Mouse (Mus musculus) MEL (cell line): ENCODE measurements around the gene Urod. TPM values are rescaled to one million over a fixed set of nuclear protein-coding genes. Genes with fewer than 3 reads are reported as not detected.
A peak's percentile ranks its signal among the peaks of the same experiment; 100 is the strongest.

Experiments
- DNase-seq: peaks from one replicate; pipeline ENCODE4 v3.0.0; 2011; ENCODE audit warnings: low read depth, low spot score
- H3K27ac ChIP-seq: 2 replicates; pipeline ENCODE4 v1.5.1; 2012; ENCODE audit warnings: low read depth, mild to moderate bottlenecking, control low read depth, low read length, moderate library complexity; ENCODE audit not compliant: control insufficient read depth
- H3K27me3 ChIP-seq, 2 experiments: fragments of 150-350 bp in 1 of 2; sonication (generic) in 1 of 2; 2 replicates each; pipeline ENCODE4 v1.6.1; 2012; ENCODE audit warnings: low read length in 2 of 2, mild to moderate bottlenecking in 2 of 2, improper control_type of control experiment in 1 of 2, moderate library complexity in 1 of 2; ENCODE audit not compliant: insufficient read depth in 2 of 2, control insufficient read depth in 1 of 2
- H3K36me3 ChIP-seq, 2 experiments: 2 replicates each; pipeline ENCODE4 v1.6.1; 2012 to 2014; ENCODE audit warnings: low read length in 2 of 2, improper control_type of control experiment in 1 of 2, inconsistent platforms in 1 of 2, mild to moderate bottlenecking in 1 of 2; ENCODE audit not compliant: insufficient read depth in 2 of 2, control insufficient read depth in 1 of 2
- H3K4me1 ChIP-seq, 2 experiments: fragments of 150-350 bp in 1 of 2; sonication (generic) in 1 of 2; 2 replicates each; pipeline ENCODE4 v1.6.1; 2012; ENCODE audit warnings: low read length in 2 of 2, improper control_type of control experiment in 1 of 2, mild to moderate bottlenecking in 1 of 2; ENCODE audit not compliant: insufficient read depth in 2 of 2, control insufficient read depth in 1 of 2
- H3K4me3 ChIP-seq, 2 experiments: fragments of 150-350 bp in 1 of 2; sonication (generic) in 1 of 2; 2 replicates each; pipeline ENCODE4 v1.5.1; 2012; ENCODE audit warnings: low read depth in 2 of 2, low read length in 2 of 2, mild to moderate bottlenecking in 2 of 2, moderate library complexity in 2 of 2, control low read depth in 1 of 2, improper control_type of control experiment in 1 of 2; ENCODE audit not compliant: control insufficient read depth in 1 of 2, insufficient read depth in 1 of 2
- H3K79me2 ChIP-seq: 2 replicates; pipeline ENCODE4 v1.6.1; 2012; ENCODE audit warnings: mild to moderate bottlenecking, low read length, moderate library complexity; ENCODE audit not compliant: control insufficient read depth, poor library complexity, insufficient read depth
- H3K9ac ChIP-seq: 2 replicates; pipeline ENCODE4 v1.6.1; 2012; ENCODE audit warnings: low read depth, mild to moderate bottlenecking, control low read depth, low read length, moderate library complexity; ENCODE audit not compliant: control insufficient read depth, poor library complexity, severe bottlenecking
- H3K9me3 ChIP-seq: fragments of 150-350 bp; sonication (generic); replicated peaks from 2 replicates; pipeline ENCODE4 v1.6.1; 2012; ENCODE audit warnings: mild to moderate bottlenecking, low read length, improper control_type of control experiment, moderate library complexity; ENCODE audit not compliant: insufficient read depth
- BHLHE40 ChIP-seq: IDR thresholded peaks from 2 replicates; pipeline ENCODE4 v1.6.1; 2012; ENCODE audit warnings: low read depth, mild to moderate bottlenecking, inconsistent platforms, low read length, improper control_type of control experiment, borderline replicate concordance
- CHD1 ChIP-seq: IDR thresholded peaks from 2 replicates; pipeline ENCODE4 v1.6.1; 2012; ENCODE audit warnings: low read depth, mild to moderate bottlenecking, inconsistent platforms, low read length, improper control_type of control experiment
- E2F4 ChIP-seq: IDR thresholded peaks from 2 replicates; pipeline ENCODE4 v1.6.1; 2011; ENCODE audit warnings: low read depth, low read length, improper control_type of control experiment, borderline replicate concordance
- ELF1 ChIP-seq: IDR thresholded peaks from 2 replicates; pipeline ENCODE4 v1.6.1; 2014; ENCODE audit warnings: low read depth, mild to moderate bottlenecking, inconsistent platforms, low read length, improper control_type of control experiment, moderate library complexity
- ETS1 ChIP-seq: IDR thresholded peaks from 2 replicates; pipeline ENCODE4 v1.6.1; 2012; ENCODE audit warnings: low read depth, mild to moderate bottlenecking, inconsistent platforms, low read length, improper control_type of control experiment, moderate library complexity
- HCFC1 ChIP-seq: IDR thresholded peaks from 2 replicates; pipeline ENCODE4 v1.6.1; 2012; ENCODE audit warnings: low read depth, mild to moderate bottlenecking, inconsistent platforms, low read length, improper control_type of control experiment, moderate library complexity
- MXI1 ChIP-seq: IDR thresholded peaks from 2 replicates; pipeline ENCODE4 v1.6.1; 2011; ENCODE audit warnings: mild to moderate bottlenecking, low read depth, low read length, improper control_type of control experiment
- MYC ChIP-seq: IDR thresholded peaks from 2 replicates; pipeline ENCODE4 v1.6.1; 2011; ENCODE audit warnings: low read depth, mild to moderate bottlenecking, low read length, improper control_type of control experiment, moderate library complexity
- NELFE ChIP-seq: IDR thresholded peaks from 2 replicates; pipeline ENCODE4 v1.6.1; 2011; ENCODE audit warnings: low read depth, low read length, improper control_type of control experiment
- NRF1 ChIP-seq: IDR thresholded peaks from 2 replicates; pipeline ENCODE4 v1.6.1; 2014; ENCODE audit warnings: low read depth, mild to moderate bottlenecking, inconsistent platforms, low read length, improper control_type of control experiment, moderate library complexity; ENCODE audit not compliant: poor library complexity, insufficient read depth, severe bottlenecking
- POLR2A ChIP-seq, 2 experiments: IDR thresholded peaks; 2 replicates each; pipeline ENCODE4 v1.6.1; 2011 to 2012; ENCODE audit warnings: low read length in 2 of 2, mild to moderate bottlenecking in 2 of 2, control low read depth in 1 of 2, improper control_type of control experiment in 1 of 2, low read depth in 1 of 2, moderate library complexity in 1 of 2; ENCODE audit not compliant: control insufficient read depth in 1 of 2, insufficient read depth in 1 of 2, poor library complexity in 1 of 2
- POLR2AphosphoS2 ChIP-seq: IDR thresholded peaks from 2 replicates; pipeline ENCODE4 v1.6.1; 2011; ENCODE audit warnings: low read length, improper control_type of control experiment
- RAD21 ChIP-seq: IDR thresholded peaks from 2 replicates; pipeline ENCODE4 v1.6.1; 2011; ENCODE audit warnings: mild to moderate bottlenecking, low read depth, low read length, improper control_type of control experiment
- USF1 ChIP-seq: IDR thresholded peaks from 2 replicates; pipeline ENCODE4 v1.6.1; 2014; ENCODE audit warnings: low read depth, mild to moderate bottlenecking, inconsistent platforms, low read length, improper control_type of control experiment, moderate library complexity
- USF2 ChIP-seq, 2 experiments: IDR thresholded peaks; 2 replicates each; pipeline ENCODE4 v1.6.1; 2011 to 2012; ENCODE audit warnings: improper control_type of control experiment in 2 of 2, low read length in 2 of 2, borderline replicate concordance in 1 of 2, inconsistent platforms in 1 of 2, low read depth in 1 of 2, mild to moderate bottlenecking in 1 of 2; ENCODE audit not compliant: insufficient read depth in 1 of 2
- ZMIZ1 ChIP-seq: IDR thresholded peaks from 2 replicates; pipeline ENCODE4 v1.6.1; 2012; ENCODE audit warnings: low read depth, mild to moderate bottlenecking, inconsistent platforms, low read length, improper control_type of control experiment, moderate library complexity
- polyA plus RNA-seq, 2 experiments: library from polyadenylated mRNA; stranded (reverse) in 1 of 2; unstranded in 1 of 2; fragments of >175 nt in 1 of 2; fragments of >200 nt in 1 of 2; gene quantifications; 2 replicates each; pipeline versions ENCODE4 v1.2.1 to v1.2.4; 2012; ENCODE audit warnings: low replicate concordance in 2 of 2, low read depth in 1 of 2; ENCODE audit not compliant: insufficient read length in 2 of 2, insufficient read depth in 1 of 2, missing spikeins in 1 of 2
- total RNA-seq: library from RNA; depleted of rRNA; stranded (reverse); fragments of 300-350 nt; gene quantifications from 2 replicates; pipeline ENCODE4 v1.2.3, GENCODE M21; 2012

Gene Urod
- total and polyA plus RNA-seq, 3 experiments, result 108 to 645 (median 132) TPM

GRCm38 (mm10) chr4:116993672-116994621, at the start of gene Urod (continued):
- TF ChIP-seq E2F4, result no peak
- peak in 1 of 2 experiments; percentile 88; a peak in 2 of 4 replicates for TF ChIP-seq POLR2A (IDR thresholded peaks at IDR 0.05; ENCODE audit: control insufficient read depth in 1 of 2, insufficient read depth in 1 of 2, low read depth in 1 of 2, low read length in 2 of 2, poor library complexity in 1 of 2)

- H3K9ac ChIP-seq, result no peak overlapping the region
- H3K36me3 ChIP-seq, result peaks cover 2 to 11% of the 10 kb centered on the region in 2 experiments
- no peaks in the 10 kb centered on the region for H3K27me3 ChIP-seq
- no peaks in the 10 kb centered on the region for H3K9me3 ChIP-seq
- DNase-seq, result no peak
- H3K4me3 ChIP-seq, result no peak overlapping the region
- H3K79me2 ChIP-seq, result no peaks in the 10 kb centered on the region
- H3K27ac ChIP-seq, result no peak overlapping the region
- TF ChIP-seq MXI1 (no peak), CHD1 (no peak), E2F4 (no peak), ELF1 (no peak), BHLHE40 (no peak), NRF1 (no peak), ZMIZ1 (no peak), POLR2A (IDR thresholded peaks at IDR 0.05; ENCODE audit: control insufficient read depth in 1 of 2, insufficient read depth in 1 of 2, low read depth in 1 of 2, low read length in 2 of 2, poor library complexity in 1 of 2) (no peak), USF2 (IDR thresholded peaks at IDR 0.05; ENCODE audit: borderline replicate concordance in 1 of 2, insufficient read depth in 1 of 2, low read depth in 1 of 2, low read length in 2 of 2) (no peak), RAD21 (no peak), HCFC1 (no peak), POLR2AphosphoS2 (no peak), USF1 (no peak), NELFE (no peak), ETS1 (no peak), MYC (no peak)
- H3K4me1 ChIP-seq, result no peaks in the 10 kb centered on the region
These were observed 47.1 kb upstream of the Urod start for GRCm38 (mm10) chr4:117041283-117041721.
